12 mouse cellular contexts compared by ENCODE assay signal in the genomic region with DNA sequence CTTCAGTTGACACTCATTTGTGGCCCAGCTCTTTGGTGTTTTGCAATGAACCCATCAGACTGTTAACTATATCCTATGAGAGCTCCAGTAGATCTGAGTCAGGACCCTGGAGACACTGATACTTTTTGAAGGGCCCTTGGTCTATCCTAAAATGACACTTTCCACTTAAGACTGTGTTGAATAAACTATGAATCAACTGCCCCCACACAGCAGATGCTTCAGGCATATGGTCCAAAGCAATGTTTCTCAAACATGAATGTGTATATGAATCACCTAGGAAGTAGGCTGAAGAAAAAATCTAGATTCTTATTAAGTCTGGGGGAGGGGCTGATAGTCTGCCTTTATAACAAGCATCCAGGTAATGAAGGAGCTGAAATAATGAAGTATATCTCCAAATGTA.
"Had no signal": no experiment of that assay in that cellular context is flagged by ENCODE, and none has a peak within 500 bp of the region (broad histone marks: within the 10 kb centered on the region; RNA-seq: fewer than 3 reads in every experiment).

No protein-coding gene starts in this region.

- H3K4me1 ChIP-seq: limb, embryonic 10.5 days; liver, embryonic 15.5 days; megakaryocyte, embryonic 14.5 days; midbrain, embryonic 15.5 days; neural tube, embryonic 12.5 days; stomach, embryonic 15.5 days had no signal

- H3K27me3 ChIP-seq: liver, embryonic 15.5 days; megakaryocyte, embryonic 14.5 days; midbrain, embryonic 15.5 days; neural tube, embryonic 12.5 days; stomach, embryonic 15.5 days had no signal

- H3K4me3 ChIP-seq: limb, embryonic 10.5 days; liver, embryonic 15.5 days; megakaryocyte, embryonic 14.5 days; midbrain, embryonic 15.5 days; neural tube, embryonic 12.5 days; stomach, embryonic 15.5 days had no signal

- H3K27ac ChIP-seq: limb, embryonic 10.5 days; liver, embryonic 15.5 days; macrophage; midbrain, embryonic 15.5 days; neural tube, embryonic 12.5 days; stomach, embryonic 15.5 days had no signal

- DNase-seq: kidney, adult 8-10 months; kidney, postnatal 25 days; lung, adult 2 months; lung, postnatal 10 days; thymus, postnatal 36 days had no signal

- H3K36me3 ChIP-seq: limb, embryonic 10.5 days; liver, embryonic 15.5 days; midbrain, embryonic 15.5 days; neural tube, embryonic 12.5 days; stomach, embryonic 15.5 days had no signal

- H3K9me3 ChIP-seq: limb, embryonic 10.5 days; liver, embryonic 15.5 days; midbrain, embryonic 15.5 days; neural tube, embryonic 12.5 days; stomach, embryonic 15.5 days had no signal
